8 mouse cellular contexts compared by ENCODE assay signal in genomic region chr1:57269679-57270354, GRCm38 (mm10).
DNase-seq lines count a peak whose midpoint lies in the region; ATAC-seq and TF ChIP-seq lines count a peak whose summit lies in the region.
"Had no signal": no experiment of that assay in that cellular context is flagged by ENCODE, and none has a peak within 500 bp of the region (broad histone marks: within the 10 kb centered on the region; RNA-seq: fewer than 3 reads in every experiment).

No protein-coding gene starts in this region.

- TF ChIP-seq CTCF in left cerebral cortex, adult 2 months (IDR thresholded peaks at IDR 0.05): peak; percentile 74

- no peaks in the 10 kb centered on the region for H3K27me3 ChIP-seq in forebrain, embryonic 14.5 days (replicated peaks; ENCODE audit: control insufficient read depth, insufficient read depth, low read length)
- H3K27me3 ChIP-seq in intestine, embryonic 15.5 days (replicated peaks): no peaks in the 10 kb centered on the region
- peaks cover 25% of the 10 kb centered on the region for H3K27me3 ChIP-seq in midbrain, embryonic 10.5 days (ENCODE audit: low read depth, poor library complexity, severe bottlenecking)
- no peaks in the 10 kb centered on the region for H3K27me3 ChIP-seq in stomach, embryonic 14.5 days (ENCODE audit: control insufficient read depth, insufficient read depth, low read length)
- H3K27me3 ChIP-seq: liver, embryonic 13.5 days had no signal

- WGBS in forebrain, embryonic 14.5 days: 40% methylated on average over 13 of the region's 13 CpGs
- WGBS in intestine, embryonic 15.5 days: 41% methylated on average over 13 of the region's 13 CpGs
- 52% methylated on average over 13 of the region's 13 CpGs for WGBS in midbrain, embryonic 10.5 days
- WGBS in stomach, embryonic 14.5 days: 45% methylated on average over 13 of the region's 13 CpGs

- no peaks in the 10 kb centered on the region for H3K36me3 ChIP-seq in forebrain, embryonic 14.5 days (ENCODE audit: control insufficient read depth, insufficient read depth, low read length)
- no peaks in the 10 kb centered on the region for H3K36me3 ChIP-seq in intestine, embryonic 15.5 days
- no peaks in the 10 kb centered on the region for H3K36me3 ChIP-seq in midbrain, embryonic 10.5 days
- H3K36me3 ChIP-seq in stomach, embryonic 14.5 days (ENCODE audit: control insufficient read depth, insufficient read depth, low read length): no peaks in the 10 kb centered on the region
- H3K36me3 ChIP-seq: liver, embryonic 13.5 days had no signal

- DNase-seq in R1 (ENCODE audit: low read depth, low spot score): peak; percentile 69
- peak; percentile 6 for DNase-seq in cerebellum, adult 11-12 months
- DNase-seq in forebrain, embryonic 14.5 days (ENCODE audit: low spot score): peak; percentile 86
- peak; percentile 79 to 80 for DNase-seq in left cerebral cortex, adult 2 months (ENCODE audit: extremely low spot score in 1 of 2, low spot score in 2 of 2)
- peak; percentile 56 for DNase-seq in midbrain, embryonic 10.5 days (ENCODE audit: low spot score)
- DNase-seq: liver, embryonic 13.5 days had no signal

- intact Hi-C loops in left cerebral cortex, adult 2 months (cut with DNase I): loop anchor here (2.0 to 5.0 kb wide), 5 partner anchors 57 to 1381 kb away; no protein-coding TSS in a partner anchor

- H3K27ac ChIP-seq in forebrain, embryonic 14.5 days (ENCODE audit: low read depth, low read length): no peak overlapping the region
- H3K27ac ChIP-seq in intestine, embryonic 15.5 days: no peak overlapping the region
- no peak overlapping the region for H3K27ac ChIP-seq in left cerebral cortex, adult 2 months
- H3K27ac ChIP-seq in midbrain, embryonic 10.5 days (replicated peaks): no peak overlapping the region
- no peak overlapping the region for H3K27ac ChIP-seq in stomach, embryonic 14.5 days (ENCODE audit: low read length)
- H3K27ac ChIP-seq: liver, embryonic 13.5 days had no signal

- H3K9ac ChIP-seq in forebrain, embryonic 14.5 days (ENCODE audit: low read length): no peak overlapping the region
- H3K9ac ChIP-seq in intestine, embryonic 15.5 days: no peak overlapping the region
- H3K9ac ChIP-seq in stomach, embryonic 14.5 days (replicated peaks; ENCODE audit: low read depth, low read length): no peak overlapping the region
- H3K9ac ChIP-seq: liver, embryonic 13.5 days had no signal

- H3K4me3 ChIP-seq in forebrain, embryonic 14.5 days (ENCODE audit: low read depth, low read length): no peak overlapping the region
- H3K4me3 ChIP-seq in intestine, embryonic 15.5 days (replicated peaks): no peak overlapping the region
- no peak overlapping the region for H3K4me3 ChIP-seq in left cerebral cortex, adult 2 months
- no peak overlapping the region for H3K4me3 ChIP-seq in midbrain, embryonic 10.5 days
- no peak overlapping the region for H3K4me3 ChIP-seq in stomach, embryonic 14.5 days (ENCODE audit: low read depth, low read length)
- H3K4me3 ChIP-seq: liver, embryonic 13.5 days had no signal

- H3K4me1 ChIP-seq in forebrain, embryonic 14.5 days (ENCODE audit: control insufficient read depth, insufficient read depth, low read length): peaks cover 16% of the 10 kb centered on the region; the same call in 1 of the 2 replicates
- H3K4me1 ChIP-seq in intestine, embryonic 15.5 days (replicated peaks): no peaks in the 10 kb centered on the region
- H3K4me1 ChIP-seq in midbrain, embryonic 10.5 days: no peaks in the 10 kb centered on the region
- peaks cover 11% of the 10 kb centered on the region; the same call in 1 of the 2 replicates for H3K4me1 ChIP-seq in stomach, embryonic 14.5 days (ENCODE audit: control insufficient read depth, insufficient read depth, low read length)

- no peak overlapping the region for H3K4me2 ChIP-seq in forebrain, embryonic 14.5 days (ENCODE audit: low read length)
- H3K4me2 ChIP-seq in intestine, embryonic 15.5 days (replicated peaks): no peak overlapping the region
- no peak overlapping the region for H3K4me2 ChIP-seq in stomach, embryonic 14.5 days (replicated peaks; ENCODE audit: low read depth, low read length)
- H3K4me2 ChIP-seq: liver, embryonic 13.5 days had no signal

- no peaks in the 10 kb centered on the region for H3K9me3 ChIP-seq in forebrain, embryonic 14.5 days (replicated peaks; ENCODE audit: control insufficient read depth, low read length)
- no peaks in the 10 kb centered on the region for H3K9me3 ChIP-seq in intestine, embryonic 15.5 days
- no peaks in the 10 kb centered on the region for H3K9me3 ChIP-seq in midbrain, embryonic 10.5 days (replicated peaks)
- no peaks in the 10 kb centered on the region for H3K9me3 ChIP-seq in stomach, embryonic 14.5 days (ENCODE audit: control insufficient read depth, low read depth, low read length)
- H3K9me3 ChIP-seq: liver, embryonic 13.5 days had no signal

- ATAC-seq in forebrain, embryonic 14.5 days: peak; percentile 79
- ATAC-seq in intestine, embryonic 15.5 days: peak; percentile 68
- ATAC-seq in stomach, embryonic 14.5 days (ENCODE audit: insufficient number of reproducible peaks, insufficient read depth, low FRiP score, low read depth): peak; percentile 74; the same call in 1 of the 2 replicates

Comparison
In these comparisons a context has a peak if more than half of its experiments do, and no peak if none do; other contexts are left out.
1. DNase-seq: peak in every context shown above with its lines; median percentile 86 in forebrain, embryonic 14.5 days; 80 in left cerebral cortex, adult 2 months; 69 in R1; 56 in midbrain, embryonic 10.5 days; 6 in cerebellum, adult 11-12 months.